Mouse (Mus musculus) gastrocnemius, adult 2 months (tissue): ENCODE measurements around the gene Pdcd2. TPM values are rescaled to one million over a fixed set of nuclear protein-coding genes. Genes with fewer than 3 reads are reported as not detected.
A peak's percentile ranks its signal among the peaks of the same experiment; 100 is the strongest.

Experiments used
- DNase-seq: peaks from one replicate; pipeline ENCODE4 v3.0.0; 2022
- H3K27ac ChIP-seq: fragments of 200-600 bp; 2 replicates; pipeline ENCODE4 v1.8.1; 2022; ENCODE audit warnings: mild to moderate bottlenecking
- H3K4me3 ChIP-seq: fragments of 200-600 bp; 2 replicates; pipeline ENCODE4 v1.8.1; 2022; ENCODE audit warnings: mild to moderate bottlenecking, moderate library complexity
- CTCF ChIP-seq: fragments of 200-600 bp; IDR thresholded peaks from 2 replicates; pipeline ENCODE4 v1.8.1; 2022; ENCODE audit warnings: antibody characterized with exemption, mild to moderate bottlenecking, moderate library complexity
- intact Hi-C: fragments of 180-260 bp; cut with DNase I; formaldehyde crosslinking; loops from one replicate; pipeline ENCODE4 v1.15.1; 2025
- total RNA-seq, 2 experiments: library from RNA; stranded (reverse); gene quantifications; 2 replicates each; pipeline ENCODE4 v1.2.3; 2021

Gene Pdcd2
- total RNA-seq, 2 experiments from 2014 or later: 19.5 to 20.5 TPM

DNA sequence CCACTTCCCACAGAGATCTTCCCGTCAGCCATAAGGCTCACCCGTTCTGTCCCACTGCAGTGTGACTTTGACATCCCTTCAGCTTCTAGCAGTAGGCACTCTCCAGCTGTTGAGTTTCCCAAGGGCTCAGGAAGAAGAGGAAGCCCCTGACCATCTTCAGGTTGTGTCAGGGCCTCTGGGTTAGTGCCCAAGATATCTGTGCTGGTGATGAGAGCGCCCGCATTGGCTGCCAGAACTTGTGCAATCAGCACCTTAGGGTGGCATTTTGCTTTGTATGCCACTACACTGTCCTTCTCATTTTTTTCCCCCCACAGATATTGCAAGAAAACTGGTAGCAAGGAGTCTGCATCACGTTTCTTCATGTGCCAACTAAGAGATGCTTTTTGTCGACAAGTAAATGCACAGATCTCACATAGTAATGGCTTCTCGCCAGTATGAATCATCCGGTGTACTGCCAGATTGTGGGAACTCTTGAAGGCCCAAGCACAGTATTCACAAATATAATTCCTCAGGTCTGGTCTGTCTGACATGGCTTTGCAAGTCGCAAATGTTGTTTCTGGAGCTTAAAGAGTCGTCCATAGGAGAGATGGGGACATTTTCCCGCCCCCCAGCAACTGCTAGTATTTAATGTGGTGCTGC, 8.2 kb upstream of the Pdcd2 start:
- no peak for TF ChIP-seq CTCF
- H3K27ac ChIP-seq: no peak overlapping the region
- H3K4me3 ChIP-seq: peak overlapping the region; percentile 69
- intact Hi-C loops: no loop called here
- DNase-seq: no peak

DNA sequence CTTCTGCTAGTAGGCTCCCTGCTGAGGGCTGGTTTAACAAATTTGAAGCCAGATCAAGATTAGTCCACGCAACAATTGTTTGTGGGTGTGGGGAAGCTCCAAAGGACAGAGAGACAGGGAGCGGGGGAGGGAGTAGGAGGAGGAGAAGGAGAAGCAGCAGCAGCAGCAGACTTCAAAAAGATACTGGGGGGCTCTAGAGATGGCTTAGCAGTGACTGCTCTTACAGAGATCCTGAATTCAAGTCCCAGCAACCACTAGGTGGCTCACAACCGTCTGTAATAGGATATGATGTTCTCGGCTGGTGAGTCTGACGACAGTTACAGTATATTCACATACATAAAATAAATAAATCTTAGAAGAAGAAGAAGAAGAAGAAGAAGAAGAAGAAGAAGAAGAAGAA, 3.0 kb upstream of the Pdcd2 start:
- no peak overlapping the region for H3K4me3 ChIP-seq
- TF ChIP-seq CTCF: peak; percentile 46
- peak; percentile 31 for DNase-seq
- intact Hi-C loops: no loop called here
- H3K27ac ChIP-seq: no peak overlapping the region

DNA sequence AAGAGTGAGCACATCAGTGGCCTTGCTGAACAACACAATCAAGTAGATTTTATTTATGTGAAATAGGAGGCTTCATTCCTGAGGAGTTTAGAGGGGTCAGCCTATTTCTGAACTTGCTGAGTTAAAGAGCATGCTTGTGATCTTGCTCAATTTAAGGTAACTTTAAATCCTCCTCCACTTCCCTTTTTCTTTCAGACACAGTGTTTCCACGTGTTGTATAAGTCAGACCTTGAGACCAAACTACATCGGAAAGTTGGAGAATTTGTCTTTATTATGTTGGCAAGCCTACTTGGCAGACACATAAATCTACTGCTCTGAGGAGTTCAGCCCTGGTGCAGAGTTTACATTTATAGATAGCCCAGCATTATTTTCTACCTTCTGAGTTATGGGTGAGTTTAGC, 1.8 kb upstream of the Pdcd2 start:
- TF ChIP-seq CTCF: no peak
- no peak for DNase-seq
- intact Hi-C loops: loop anchor here (2.0 kb wide), 1 partner anchor 34 kb away; no protein-coding TSS in a partner anchor

DNA sequence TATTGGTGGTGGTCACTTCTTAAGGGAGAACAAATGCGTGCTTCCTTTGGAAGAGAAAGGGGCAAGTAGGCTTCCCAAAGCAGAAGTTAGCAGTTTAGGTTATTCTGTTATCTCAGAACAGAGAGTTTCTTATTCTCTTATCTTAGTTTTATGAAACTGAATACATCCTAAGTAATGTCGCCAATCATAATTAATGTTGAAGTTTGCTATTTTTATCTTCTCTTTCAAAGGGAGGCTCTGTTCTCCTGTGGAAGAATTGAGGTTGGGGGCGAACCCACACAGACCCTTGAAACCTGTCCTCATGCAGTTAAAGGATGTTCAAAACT, 673 bp upstream of the Pdcd2 start:
- no peak for TF ChIP-seq CTCF
- intact Hi-C loops: loop anchor here (2.0 kb wide), 1 partner anchor 35 kb away; no protein-coding TSS in a partner anchor
- peak overlapping the region; percentile 80 for H3K27ac ChIP-seq
- no peak for DNase-seq
- H3K4me3 ChIP-seq: peak overlapping the region; percentile 90

More for the DNA sequence above, 1.8 kb upstream of the Pdcd2 start:
- Histone ChIP-seq H3K4me3 (no peak overlapping the region), H3K27ac (no peak overlapping the region)

DNA sequence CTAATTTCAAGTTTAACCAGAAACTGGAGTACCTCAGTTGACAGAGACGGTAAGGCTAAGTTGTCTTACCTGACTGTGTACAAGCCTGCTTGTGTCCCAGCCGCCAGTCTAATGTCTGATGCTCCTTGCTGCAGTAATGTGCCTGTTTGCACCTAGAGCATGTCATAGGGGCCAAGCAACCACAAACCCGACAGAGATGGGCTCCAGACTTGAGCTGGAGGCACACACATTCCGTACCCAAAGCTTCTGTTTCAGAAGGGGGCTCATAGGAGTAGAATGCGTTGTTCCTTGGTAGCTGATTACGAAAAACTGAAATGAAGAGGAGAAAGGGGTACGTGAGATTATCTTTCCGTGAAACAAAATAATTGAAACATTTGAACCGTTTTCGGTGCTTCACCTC, 797 bp downstream of the Pdcd2 start:
- intact Hi-C loops: no loop called here
- peak overlapping the region; percentile 90 for H3K4me3 ChIP-seq
- no peak for DNase-seq
- H3K27ac ChIP-seq: peak overlapping the region; percentile 80
- no peak for TF ChIP-seq CTCF

DNA sequence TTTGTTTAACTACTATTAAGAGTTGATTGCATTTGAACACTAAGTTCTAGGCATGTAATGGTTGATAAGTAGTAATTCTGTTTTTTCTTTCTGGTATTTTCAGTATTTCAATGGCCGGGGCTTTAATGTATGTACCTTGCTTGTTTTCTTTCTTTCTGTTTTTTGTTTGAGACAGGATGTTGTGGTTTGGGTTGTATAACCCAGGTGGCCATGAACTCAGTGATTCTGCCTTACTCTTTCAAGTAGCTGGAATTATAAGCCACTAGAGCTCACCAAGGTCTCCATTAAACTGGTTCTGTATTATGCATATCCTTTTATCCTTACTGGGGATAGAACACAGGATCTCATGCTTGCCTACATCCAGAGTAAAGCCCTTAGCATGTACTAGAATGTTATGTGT, 8.3 kb downstream of the Pdcd2 start:
- TF ChIP-seq CTCF: no peak
- DNase-seq: no peak
- intact Hi-C loops: no loop called here
- Histone ChIP-seq H3K4me3 (no peak overlapping the region), H3K27ac (no peak overlapping the region)

DNA sequence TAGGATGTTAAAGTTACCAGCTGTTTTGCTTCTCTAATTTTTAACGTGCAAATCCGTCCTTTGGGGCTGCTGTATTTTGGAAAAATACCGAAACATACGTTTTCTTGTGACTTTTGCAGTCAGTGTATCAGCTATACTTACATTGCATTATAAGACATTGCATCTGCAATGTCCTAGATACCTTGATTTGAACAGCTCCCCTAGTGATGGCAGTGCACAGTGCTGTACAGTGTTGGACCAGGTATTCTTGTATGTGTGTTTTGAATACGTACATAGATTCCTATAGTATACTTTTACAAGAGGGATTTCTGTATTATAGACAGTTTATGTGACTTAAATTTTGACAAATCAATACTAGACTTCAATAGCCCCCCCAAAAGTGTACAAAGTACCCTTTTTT, 8.9 kb downstream of the Pdcd2 start:
- no peak for DNase-seq
- intact Hi-C loops: no loop called here

DNA sequence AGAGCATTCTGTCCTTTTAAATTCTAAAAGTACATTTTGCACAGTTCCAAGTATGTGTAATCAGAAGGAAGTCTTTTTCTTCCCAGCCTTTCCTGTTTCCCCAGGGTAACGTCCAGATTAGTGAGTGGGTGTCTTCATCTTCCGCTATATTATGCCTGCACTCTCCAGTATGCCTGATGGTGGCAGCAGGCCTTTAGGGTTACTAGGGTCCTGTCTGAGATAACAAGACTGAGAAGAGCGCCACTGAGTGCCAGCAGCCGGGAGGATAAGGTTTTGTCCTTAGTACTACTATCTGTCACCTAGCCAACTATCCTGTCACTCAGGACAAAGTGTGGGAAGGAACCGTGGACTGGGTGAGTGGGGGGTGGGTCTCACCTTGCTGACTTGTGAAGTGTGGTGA, 9.3 kb downstream of the Pdcd2 start:
- no peak for DNase-seq
- intact Hi-C loops: no loop called here
- no peak overlapping the region for H3K4me3 ChIP-seq
- no peak overlapping the region for H3K27ac ChIP-seq
- TF ChIP-seq CTCF: no peak

More for the DNA sequence above, 8.9 kb downstream of the Pdcd2 start:
- Histone ChIP-seq H3K4me3 (no peak overlapping the region), H3K27ac (no peak overlapping the region)
- TF ChIP-seq CTCF: no peak

DNA sequence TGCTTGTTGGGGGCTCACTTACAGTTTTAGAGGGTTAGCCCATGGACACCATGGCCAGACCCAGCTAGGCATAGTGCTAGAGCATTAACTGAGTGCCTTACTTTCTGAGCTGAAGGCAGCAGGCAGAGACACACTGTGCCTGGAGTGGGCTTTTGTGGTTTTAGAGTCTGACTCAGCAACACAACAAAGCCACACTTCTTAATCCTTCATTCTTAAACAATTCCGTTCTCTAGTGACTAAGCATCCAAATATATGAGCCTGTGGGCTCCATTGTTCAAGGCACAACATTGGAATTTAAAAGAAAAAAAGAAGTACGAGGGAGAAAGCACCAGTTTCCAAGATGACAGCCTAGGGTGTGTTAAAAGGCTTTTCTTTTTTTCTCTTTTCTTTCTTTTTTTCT, 16.4 kb downstream of the Pdcd2 start:
- DNase-seq: no peak
- intact Hi-C loops: no loop called here
- H3K4me3 ChIP-seq: no peak overlapping the region
- TF ChIP-seq CTCF: no peak
- H3K27ac ChIP-seq: no peak overlapping the region

DNA sequence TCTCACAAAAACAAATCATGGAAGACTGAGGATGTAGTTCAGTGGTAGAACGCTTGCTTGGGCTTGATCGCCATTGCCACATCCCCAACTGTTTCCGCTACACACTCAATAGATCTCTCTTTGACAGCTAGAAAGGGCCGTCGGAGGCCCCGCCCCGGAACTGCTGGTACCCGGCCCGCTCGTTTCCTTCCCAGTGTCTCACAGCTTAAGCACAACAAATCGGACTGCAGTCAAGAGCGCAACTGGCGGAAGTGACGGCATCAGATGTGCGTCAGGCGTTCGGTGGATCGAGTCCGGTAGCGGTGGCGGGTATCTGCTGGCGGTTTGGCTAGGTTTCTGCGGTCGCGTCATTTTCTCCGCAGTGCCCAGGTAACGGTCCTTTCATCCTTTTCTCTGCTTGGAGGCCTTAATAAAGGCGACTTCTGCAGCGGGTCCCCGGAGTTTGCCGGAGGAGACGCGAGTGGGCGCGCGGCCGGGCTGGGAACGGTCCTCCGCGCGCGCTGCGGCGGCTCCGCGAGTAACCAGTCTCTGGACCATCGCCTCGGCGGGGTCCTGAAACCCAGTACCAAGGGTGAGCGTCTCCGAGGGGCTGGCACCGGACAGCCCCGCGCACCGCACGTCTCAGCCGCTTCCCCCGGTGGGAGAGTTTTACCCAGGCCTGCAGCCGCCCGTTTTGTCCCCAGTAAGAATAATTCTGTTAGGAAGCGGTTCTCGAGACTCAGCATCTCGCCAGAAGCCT, 27.3 kb downstream of the Pdcd2 start, which contains the start of the genes Psmb1 and Tbp:
Gene Psmb1 (minus strand): TSS at position 96 of the 739 bp plus-strand sequence.
Gene Tbp (plus strand): TSS at position 233 of the 739 bp plus-strand sequence.
- DNase-seq: peak; percentile 99
- intact Hi-C loops: no loop called here
- Histone ChIP-seq H3K4me3 (peak within 1 kb of the TSS; percentile 77), H3K27ac (peak within 1 kb of the TSS; percentile 98)
- TF ChIP-seq CTCF: no peak

DNA sequence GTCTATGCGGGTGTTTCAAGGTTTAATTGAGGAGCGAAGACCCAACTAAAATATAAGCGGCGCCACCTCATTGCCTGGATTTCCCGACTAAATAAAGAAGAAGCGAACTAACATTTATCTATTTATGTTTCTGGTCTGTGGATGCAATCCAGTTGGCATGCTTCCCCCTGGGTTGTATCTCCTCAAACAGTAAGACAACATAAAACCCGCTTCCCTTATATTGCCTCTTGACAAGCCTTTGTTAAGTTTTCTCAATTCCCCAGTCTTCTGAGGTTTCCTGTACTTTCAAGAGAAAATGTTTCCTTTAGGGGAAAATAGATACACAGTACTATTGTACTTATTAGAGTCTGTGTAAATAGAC, 28.4 kb downstream of the Pdcd2 start:
- peak overlapping the region; percentile 77 for H3K4me3 ChIP-seq
- intact Hi-C loops: no loop called here
- no peak for TF ChIP-seq CTCF
- peak; percentile 28 for DNase-seq
- H3K27ac ChIP-seq: peak overlapping the region; percentile 98

DNA sequence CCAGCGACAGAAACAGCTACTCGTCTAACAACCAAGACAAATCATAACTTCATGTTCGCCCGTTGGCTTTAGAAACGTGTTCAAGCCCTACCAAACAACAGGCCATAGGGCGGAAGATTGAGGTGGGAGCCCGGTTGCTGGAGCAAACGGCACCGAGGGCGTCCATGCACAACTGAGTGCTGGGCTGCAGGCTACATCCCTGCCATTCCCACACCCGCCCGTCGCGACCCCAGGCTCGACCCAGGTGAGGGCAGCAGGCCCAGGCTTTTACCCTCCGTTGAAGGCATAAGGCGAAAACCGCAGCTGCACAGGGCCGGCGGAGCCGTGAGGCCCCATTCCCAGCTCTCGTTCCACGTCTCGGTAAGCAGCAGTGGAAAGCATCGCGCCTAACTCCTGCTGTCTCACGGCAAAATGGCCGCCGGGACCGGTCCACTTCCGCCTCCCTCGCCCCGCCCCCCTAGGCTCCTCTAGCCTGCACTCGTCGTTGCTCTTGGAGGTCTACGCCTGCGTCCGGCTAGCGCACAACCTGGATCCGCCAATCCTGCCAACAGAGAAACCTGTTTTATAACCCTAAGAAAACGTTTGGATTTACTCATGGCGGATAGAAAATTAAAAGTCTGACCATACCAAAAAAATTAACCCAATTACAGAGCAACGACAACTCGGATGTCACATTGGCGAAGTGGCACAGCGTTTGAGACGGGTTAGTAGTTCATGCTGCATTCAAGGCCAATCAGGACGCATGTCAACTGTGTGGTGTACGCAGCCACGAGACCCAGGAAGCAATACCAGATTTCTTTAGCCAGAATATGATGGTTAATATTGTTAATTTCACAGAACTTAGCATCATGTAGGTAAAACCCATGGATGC, 29.0 kb downstream of the Pdcd2 start:
- no peak for TF ChIP-seq CTCF
- intact Hi-C loops: no loop called here
- H3K4me3 ChIP-seq: peak overlapping the region; percentile 77
- H3K27ac ChIP-seq: peak overlapping the region; percentile 98
- peak; percentile 96 for DNase-seq

DNA sequence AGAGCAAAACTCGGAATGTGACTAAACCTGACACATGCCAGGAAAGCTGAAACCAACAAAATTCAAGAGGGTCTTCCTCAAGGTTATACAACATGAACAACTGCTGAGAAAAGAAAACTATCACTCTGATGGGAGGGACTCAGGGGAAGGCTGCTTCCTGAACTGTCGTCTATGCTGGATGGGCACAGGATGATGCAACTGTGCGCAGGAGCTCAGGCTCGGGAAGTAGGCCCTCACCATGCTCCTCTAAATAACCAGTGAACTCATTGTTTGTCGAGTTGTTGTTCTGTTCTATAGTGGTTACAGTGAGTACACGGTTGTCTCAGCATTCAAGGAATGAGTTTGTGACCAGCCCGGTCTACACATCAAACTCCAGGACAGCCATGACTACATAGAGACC, 36.6 kb downstream of the Pdcd2 start:
- no peak overlapping the region for H3K27ac ChIP-seq
- DNase-seq: no peak
- intact Hi-C loops: no loop called here
- no peak for TF ChIP-seq CTCF
- no peak overlapping the region for H3K4me3 ChIP-seq
